Mouse (Mus musculus) fibroblast of lung, adult 2 months (primary cell): ENCODE measurements at regions not wholly inside any gene's neighbourhood (a gene's known extent, or its start where the extent isn't known, plus 50 kb on each side); places are given as distances from the start of the nearest gene placed in this dataset.

Experiments used
- DNase-seq: peaks from one replicate; pipeline ENCODE4 v3.0.0-alpha.2; 2011; ENCODE audit warnings: low read depth

- DNase-seq = no peak
Observed at GRCm38 (mm10) chr6:82860485-82860884, 79.1 kb downstream of the Sema4f start.

GRCm38 (mm10) chr6:82856218-82856617 lies 82.0 kb upstream of the Hk2 start:
- DNase-seq = no peak

- no peak for DNase-seq
Observed at GRCm38 (mm10) chr6:82855401-82855800, 81.1 kb upstream of the Hk2 start.

GRCm38 (mm10) chr6:82854780-82855179 lies 80.5 kb upstream of the Hk2 start:
- DNase-seq = no peak

GRCm38 (mm10) chr6:82854338-82854737 lies 80.1 kb upstream of the Hk2 start:
- peak; percentile 91 for DNase-seq

- no peak for DNase-seq
Observed at GRCm38 (mm10) chr6:82853076-82853475, 78.8 kb upstream of the Hk2 start.

- no peak for DNase-seq
Observed at GRCm38 (mm10) chr6:82850556-82850955, 76.3 kb upstream of the Hk2 start.

- DNase-seq = no peak
Observed at GRCm38 (mm10) chr6:82847598-82847997, 73.3 kb upstream of the Hk2 start.

GRCm38 (mm10) chr6:82846587-82847150 lies 72.4 kb upstream of the Hk2 start:
- no peak for DNase-seq

- DNase-seq = no peak
Observed at GRCm38 (mm10) chr6:82844432-82844831, 70.2 kb upstream of the Hk2 start.

GRCm38 (mm10) chr6:82843881-82844280 lies 69.6 kb upstream of the Hk2 start:
- DNase-seq = no peak

- no peak for DNase-seq
Observed at GRCm38 (mm10) chr6:82837246-82837645, 63.0 kb upstream of the Hk2 start.

GRCm38 (mm10) chr6:82835222-82836064 lies 61.2 kb upstream of the Hk2 start:
- no peak for DNase-seq

- DNase-seq = no peak
Observed at GRCm38 (mm10) chr6:82833867-82834266, 59.6 kb upstream of the Hk2 start.

GRCm38 (mm10) chr6:82831211-82831610 lies 57.0 kb upstream of the Hk2 start:
- no peak for DNase-seq

GRCm38 (mm10) chr6:82824684-82825083 lies 50.4 kb upstream of the Hk2 start:
- DNase-seq = no peak

GRCm38 (mm10) chr6:82824240-82824639 lies 50.0 kb upstream of the Hk2 start:
- DNase-seq = no peak
